Mouse (Mus musculus): ENCODE data around the gene Tnrc6a.

DNA sequence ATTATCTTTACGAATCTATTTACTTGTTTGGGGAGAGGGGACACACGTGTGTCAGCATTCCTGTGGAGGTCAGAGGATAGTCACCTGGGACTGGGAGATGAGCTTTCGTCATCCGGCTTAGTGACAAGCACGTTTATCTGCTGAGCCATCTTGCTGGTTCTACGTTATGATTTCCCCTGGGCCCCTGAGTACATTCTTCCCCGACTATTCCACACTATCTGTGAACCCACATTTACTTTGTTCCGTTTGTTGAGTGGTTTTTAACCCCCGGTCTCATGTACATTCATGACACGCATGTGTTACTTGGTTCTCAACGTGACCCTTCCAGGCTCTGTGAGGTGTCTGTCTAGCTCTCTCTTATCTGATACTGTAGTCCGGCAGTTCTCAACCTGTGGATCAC lies 6.9 kb upstream of the Tnrc6a start:
- TF ChIP-seq CTCF (IDR thresholded peaks at IDR 0.05) (no peak), EP300 (IDR thresholded peaks at IDR 0.05) (no peak)

All from lung, postnatal 0 days (tissue).